Mouse (Mus musculus) frontal cortex, postnatal 14 days (tissue): ENCODE results near the gene D1Ertd622e.

Experiments used
- DNase-seq, 2 experiments: peaks; one replicate each; pipeline ENCODE4 v3.0.0; 2022; ENCODE audit warnings: low spot score in 2 of 2

Gene D1Ertd622e

GRCm38 (mm10) chr1:97580270-97580669 lies 81.6 kb downstream of the D1Ertd622e start:
- no peak for DNase-seq

- DNase-seq, result no peak
Observed at GRCm38 (mm10) chr1:97578025-97578417, 83.9 kb downstream of the D1Ertd622e start.

GRCm38 (mm10) chr1:97577062-97578024 lies 84.5 kb downstream of the D1Ertd622e start:
- no peak for DNase-seq

GRCm38 (mm10) chr1:97576576-97576975 lies 85.3 kb downstream of the D1Ertd622e start:
- no peak for DNase-seq

GRCm38 (mm10) chr1:97570814-97571213 lies 91.1 kb downstream of the D1Ertd622e start:
- no peak for DNase-seq

GRCm38 (mm10) chr1:97567956-97568355 lies 93.9 kb downstream of the D1Ertd622e start:
- DNase-seq, result no peak

- no peak for DNase-seq
Observed at GRCm38 (mm10) chr1:97564641-97565040, 97.2 kb downstream of the D1Ertd622e start.

GRCm38 (mm10) chr1:97562867-97563266 lies 99.0 kb downstream of the D1Ertd622e start:
- DNase-seq, result no peak
